Mouse (Mus musculus): ENCODE results near the gene Dnajb14.

GRCm38 (mm10) chr3:137879313-137879712 is 11.8 kb downstream of the Dnajb14 start:
- no peak for TF ChIP-seq MAX (IDR thresholded peaks at IDR 0.05; ENCODE audit: low read depth)
- no peak for TF ChIP-seq USF1 (IDR thresholded peaks at IDR 0.05; ENCODE audit: low read depth)
- no peak for TF ChIP-seq MYOD1 (IDR thresholded peaks at IDR 0.05; ENCODE audit: control insufficient read depth in 1 of 3, insufficient read length in 2 of 3, low read depth in 2 of 3)
- TF ChIP-seq E2F4 (IDR thresholded peaks at IDR 0.05; ENCODE audit: insufficient read depth), result no peak

Data from myocyte (in vitro differentiated cells).